Mouse (Mus musculus): ENCODE results near the gene Bcas1. TPM values are rescaled to one million over a fixed set of nuclear protein-coding genes. Genes with fewer than 3 reads are reported as not detected.

The Bcas1 gene
- polyA plus RNA-seq, 1 experiment from 2014 or later, result 1.8 TPM

Other genes starting within 250 kb of the Bcas1 start
- gene Pfdn4, start 68.6 kb upstream of the Bcas1 start, polyA plus RNA-seq (2016; fragmentation: Nextera tagmentation; extraction: Ambion mirVana), result 97.8 and 106 TPM in 2 replicates
- not detected in 2 replicates for gene Cyp24a1, start 69.3 kb upstream of the Bcas1 start, polyA plus RNA-seq (2016; fragmentation: Nextera tagmentation; extraction: Ambion mirVana)
- gene 4930470P17Rik, start 174.2 kb upstream of the Bcas1 start, polyA plus RNA-seq (2016; fragmentation: Nextera tagmentation; extraction: Ambion mirVana), result not detected in 2 replicates